Mouse (Mus musculus) kidney, postnatal 4 days (tissue): Measurements from ENCODE around the gene Ivns1abp.

ENCODE experiments used
- DNase-seq, 2 experiments: peaks; one replicate each; pipeline ENCODE4 v3.0.0; 2021; ENCODE audit warnings: mixed read lengths in 2 of 2

Ivns1abp gene

DNA sequence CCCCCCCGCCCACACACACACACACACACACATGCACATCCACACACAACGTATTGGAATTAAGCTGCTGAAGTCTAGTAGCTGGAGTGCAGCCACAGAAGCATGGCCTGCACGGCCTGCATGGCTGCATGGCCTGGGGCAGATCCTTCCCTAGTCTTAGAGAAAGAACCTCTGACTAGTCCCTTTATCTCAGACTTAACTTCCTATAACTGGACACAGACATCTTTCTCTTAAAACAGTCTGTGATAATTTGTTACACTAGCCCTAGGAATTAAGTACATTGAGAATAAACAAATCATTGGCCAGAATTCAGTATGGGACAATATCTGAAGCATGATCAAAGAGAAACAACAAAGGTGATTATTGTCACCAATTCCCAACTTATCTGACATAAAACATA, 2.0 kb upstream of the Ivns1abp start:
- no peak for DNase-seq

DNA sequence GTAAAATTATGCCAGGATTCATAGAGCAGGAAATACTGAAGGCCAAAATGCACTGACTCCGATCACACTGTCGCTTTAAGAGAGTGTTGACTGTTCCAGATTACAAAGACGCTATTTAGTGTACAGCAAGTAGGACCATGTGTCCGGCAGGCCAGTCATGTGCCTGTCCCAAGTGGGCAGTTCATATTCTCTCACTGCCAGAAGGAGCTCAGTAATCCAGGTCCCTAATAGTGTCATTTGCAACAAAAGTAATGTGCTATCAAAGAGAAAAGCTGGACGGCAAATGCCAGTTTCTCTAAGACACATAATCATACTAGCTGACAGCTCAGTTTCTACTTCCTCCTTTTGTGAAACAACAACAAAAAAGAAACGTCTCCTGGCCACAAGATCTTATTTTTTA, 1.3 kb upstream of the Ivns1abp start:
- DNase-seq = peak in 1 of 2 experiments; percentile 33

DNA sequence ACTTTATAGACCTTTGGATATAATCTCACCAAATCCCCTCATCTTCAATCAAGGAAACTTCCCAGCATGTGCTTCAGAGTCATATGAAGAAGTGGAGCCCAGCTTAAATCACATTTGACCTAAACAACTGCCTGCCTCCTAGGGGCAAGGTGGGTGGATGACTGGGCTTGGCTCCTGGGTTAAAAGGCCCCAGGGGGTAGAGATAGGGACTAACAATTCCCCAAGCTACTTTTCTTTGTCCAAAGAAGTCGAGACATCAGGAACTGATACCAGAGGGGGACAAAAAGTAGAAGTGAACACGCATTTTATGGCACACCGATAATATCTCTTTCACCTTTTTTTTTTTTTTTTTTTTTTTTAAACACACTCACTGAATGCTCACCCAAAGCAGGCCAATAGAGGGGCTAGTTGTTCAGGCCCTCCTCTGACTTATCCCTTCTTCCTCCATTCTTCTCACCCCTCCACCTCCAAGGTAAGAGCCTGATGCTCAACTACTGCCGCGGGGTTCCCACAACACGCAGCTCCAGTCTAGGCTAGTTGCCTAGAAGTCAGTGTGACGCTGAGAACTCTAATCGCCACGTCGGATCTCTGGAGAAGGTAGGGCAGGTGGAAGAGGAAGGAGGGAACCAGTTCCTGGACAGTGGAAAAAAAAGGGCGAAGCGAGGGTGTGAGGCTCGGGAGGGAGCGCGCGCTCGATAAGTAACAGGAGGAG, 550 bp upstream of the Ivns1abp start:
- peak in 1 of 2 experiments; percentile 44 for DNase-seq

DNA sequence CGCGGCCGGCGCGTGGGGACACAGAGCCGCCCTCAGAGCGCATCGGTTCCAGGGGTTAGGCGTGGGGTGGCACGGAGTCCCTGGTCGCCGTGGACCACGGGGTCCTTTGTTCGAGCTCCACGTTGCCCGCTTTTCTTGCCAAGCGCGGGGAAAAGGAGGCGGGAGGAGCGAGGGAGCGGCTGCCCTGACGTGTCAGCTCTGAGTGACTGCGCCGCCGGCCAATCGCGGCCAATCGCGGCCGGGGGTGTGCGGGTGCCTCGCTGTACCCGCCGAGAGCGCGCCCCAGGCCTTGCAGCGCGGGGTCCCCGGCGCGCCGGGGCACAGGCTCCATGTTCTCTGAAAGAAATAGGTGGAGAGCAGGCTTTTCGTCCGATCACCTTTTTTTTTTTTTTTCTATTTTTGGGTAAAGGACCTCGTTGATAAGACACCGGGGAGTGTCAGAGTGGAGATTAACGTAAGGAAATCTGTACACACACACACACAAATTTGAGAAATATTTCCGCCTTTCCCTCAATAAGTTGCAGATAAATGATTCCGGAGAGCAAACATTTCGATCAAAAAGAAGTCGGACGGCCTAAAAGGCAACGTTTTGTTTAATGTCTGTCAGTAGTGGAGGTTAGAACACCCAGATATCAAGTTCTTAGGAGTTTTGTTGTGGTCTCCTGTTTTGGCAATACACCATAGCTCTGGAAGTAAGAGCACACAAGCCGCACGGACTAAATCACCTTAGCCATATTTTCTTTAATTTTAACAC, 1.0 kb downstream of the Ivns1abp start:
- DNase-seq = peak; percentile 97 to 98

DNA sequence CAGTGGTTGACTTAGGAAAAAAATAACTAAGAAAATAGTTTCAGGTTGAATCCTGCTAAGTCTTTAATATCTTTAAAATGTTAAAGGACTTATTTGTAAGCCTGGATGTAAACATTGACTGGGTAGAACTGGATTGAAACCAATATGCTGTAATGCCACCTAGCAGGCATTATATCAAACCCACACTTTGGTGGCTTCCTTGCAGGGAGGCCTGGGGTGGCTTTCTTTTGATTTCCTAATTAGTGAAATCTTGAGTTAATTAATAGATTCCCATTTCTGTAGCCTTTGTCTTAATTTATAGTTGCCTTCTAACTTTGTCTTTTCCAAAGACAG, 1.6 kb downstream of the Ivns1abp start:
- no peak for DNase-seq

DNA sequence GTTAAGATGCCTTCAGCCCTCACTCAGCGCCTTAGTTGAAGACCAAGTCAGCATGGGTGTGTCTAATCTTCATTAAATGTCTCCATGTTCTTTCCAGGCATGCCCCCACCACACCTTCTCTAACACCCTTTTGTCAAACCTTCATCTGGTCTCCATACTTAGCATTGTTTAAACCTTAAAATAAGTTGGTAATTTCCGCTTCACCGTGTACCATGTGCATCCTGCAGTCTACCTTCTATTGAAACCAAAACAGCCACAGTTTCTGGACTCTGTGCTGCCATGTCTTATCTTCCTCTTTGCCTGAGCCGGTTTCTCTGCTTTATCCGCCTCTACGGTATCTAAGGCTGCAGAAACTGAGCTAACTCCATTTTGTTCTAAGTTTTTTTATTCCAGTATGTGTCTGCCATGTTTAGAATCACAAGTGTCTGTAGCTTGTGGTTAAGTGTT, 2.4 kb downstream of the Ivns1abp start:
- DNase-seq = no peak

DNA sequence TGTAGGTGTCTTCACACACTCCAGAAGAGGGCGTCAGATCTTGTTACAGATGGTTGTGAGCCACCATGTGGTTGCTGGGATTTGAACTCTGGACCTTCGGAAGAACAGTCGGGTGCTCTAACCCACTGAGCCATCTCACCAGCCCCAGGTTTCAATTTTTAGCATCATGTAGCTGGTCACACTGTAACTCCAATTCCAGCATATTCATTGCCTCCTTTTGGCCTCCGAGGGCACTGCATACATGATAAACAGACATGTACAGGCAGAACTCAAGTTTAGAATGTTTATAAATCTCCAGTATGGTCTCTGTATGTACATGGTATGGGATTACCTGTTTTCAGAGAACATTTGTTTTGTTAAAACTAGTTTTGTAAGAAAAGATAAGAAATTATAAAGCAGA, 4.0 kb downstream of the Ivns1abp start:
- DNase-seq = peak in 1 of 2 experiments; percentile 49

DNA sequence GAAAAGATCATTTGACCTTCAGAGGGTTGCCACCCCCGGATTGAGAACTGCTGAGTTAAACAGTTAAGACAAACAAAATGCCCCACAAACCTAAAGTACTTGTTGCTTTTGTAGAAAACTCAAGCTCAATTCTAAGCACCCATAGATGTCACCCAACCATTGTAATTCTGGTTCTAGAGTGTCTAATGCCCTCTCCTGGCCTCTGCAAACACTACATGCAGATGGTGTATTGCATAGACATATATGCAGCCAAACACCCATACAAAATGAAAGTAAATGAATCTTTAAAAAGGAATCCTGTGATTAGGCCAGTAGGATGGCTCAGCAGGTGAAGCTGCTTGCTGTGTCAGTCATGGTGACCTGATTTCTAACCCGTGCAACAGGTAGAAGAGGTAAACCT, 8.6 kb downstream of the Ivns1abp start:
- peak; percentile 56 to 66 for DNase-seq

DNA sequence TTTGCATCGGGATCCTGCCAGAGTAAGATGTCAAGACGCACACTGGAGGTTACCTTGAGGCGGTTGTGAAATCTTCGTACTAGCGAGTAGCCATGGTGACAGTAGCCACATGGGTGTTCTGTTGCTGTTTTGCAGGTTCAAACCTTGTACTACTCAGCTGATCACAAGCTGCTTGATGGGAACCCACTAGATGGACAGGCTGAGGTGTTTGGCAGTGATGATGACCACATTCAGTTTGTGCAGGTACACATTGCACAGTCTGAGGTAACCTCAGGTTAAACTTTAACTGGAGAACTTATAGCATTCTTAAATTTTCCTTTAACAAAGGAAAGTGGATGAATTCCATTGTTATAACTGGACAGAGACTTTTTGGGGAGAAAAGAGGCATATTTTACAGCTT, 11.7 kb downstream of the Ivns1abp start:
- DNase-seq = no peak

DNA sequence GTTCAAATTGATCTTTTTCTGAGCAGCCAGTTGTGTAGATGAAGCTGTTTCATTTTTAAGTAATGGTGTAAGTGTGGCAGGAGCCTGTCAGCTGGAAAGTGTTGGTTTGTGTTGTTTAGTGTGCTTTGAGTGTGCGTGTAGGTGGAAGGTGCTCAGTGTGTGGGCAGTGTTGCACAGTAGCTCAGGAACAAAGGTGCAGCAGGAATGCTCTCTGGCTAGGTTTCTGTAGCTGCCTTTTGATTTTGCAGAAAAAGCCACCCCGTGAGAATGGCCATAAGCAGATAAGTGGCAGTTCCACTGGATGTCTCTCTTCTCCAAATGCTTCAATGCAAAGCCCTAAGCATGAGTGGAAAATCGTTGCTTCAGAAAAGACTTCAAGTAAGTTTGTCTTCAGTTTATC, 15.1 kb downstream of the Ivns1abp start:
- DNase-seq = no peak

DNA sequence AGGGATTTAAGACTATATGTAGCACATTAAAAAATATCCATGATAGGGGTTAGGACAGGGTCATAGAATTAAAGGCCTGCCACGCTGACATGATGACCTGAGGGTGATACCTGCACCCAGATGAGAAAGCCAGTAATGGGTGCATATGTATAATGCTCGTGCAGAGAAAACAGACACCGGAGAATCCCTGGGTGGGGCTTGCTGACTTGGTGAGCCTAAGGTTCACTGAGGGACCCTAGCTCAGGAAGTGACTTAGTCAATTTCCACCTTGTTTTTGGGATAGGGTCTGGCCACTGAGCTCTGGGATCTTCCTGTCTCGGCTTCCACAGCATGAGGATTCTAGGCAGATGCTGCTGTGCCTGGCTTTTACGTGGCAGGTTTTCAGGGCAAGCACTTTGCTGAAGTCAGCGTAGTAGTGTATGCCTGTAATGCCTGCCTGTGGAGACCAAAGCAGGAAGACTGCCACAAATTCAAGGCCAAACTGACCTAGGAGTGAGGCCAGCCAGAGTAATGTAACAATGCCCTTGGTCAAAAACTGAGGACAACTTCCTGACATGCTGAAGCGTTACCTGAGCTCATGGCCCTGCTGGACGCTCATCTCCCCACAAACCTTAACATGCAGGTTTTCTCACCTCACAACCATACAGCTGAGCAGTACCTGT, 22.8 kb downstream of the Ivns1abp start:
- DNase-seq = no peak

DNA sequence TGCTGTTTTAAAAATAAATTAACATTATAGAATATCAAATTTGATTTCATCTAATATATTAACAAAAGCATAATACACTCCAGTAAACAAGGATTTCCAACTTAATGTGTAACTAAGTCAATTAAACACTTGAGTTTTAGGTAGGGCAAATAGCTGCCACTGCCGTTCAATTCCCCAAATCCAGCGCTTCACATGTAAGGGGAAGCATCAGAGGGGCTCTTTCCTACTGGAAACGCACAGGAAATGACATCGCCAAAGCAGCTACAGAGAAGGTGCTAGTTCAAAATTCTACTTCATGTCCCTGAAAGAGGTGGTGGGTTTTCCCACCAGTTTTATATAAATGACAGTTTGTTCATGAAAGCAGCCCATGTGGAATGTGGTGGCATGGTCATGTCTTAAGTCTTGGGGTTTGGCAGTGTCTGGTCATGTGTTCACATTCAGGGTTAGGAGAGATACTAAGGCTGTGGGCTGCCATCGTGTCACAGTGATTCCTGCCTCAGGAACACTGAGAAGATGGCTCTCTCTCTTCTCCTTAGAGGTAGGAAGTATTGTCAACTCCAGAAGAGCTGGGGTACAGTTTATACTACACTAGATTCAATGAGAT, 23.5 kb downstream of the Ivns1abp start:
- DNase-seq = no peak

DNA sequence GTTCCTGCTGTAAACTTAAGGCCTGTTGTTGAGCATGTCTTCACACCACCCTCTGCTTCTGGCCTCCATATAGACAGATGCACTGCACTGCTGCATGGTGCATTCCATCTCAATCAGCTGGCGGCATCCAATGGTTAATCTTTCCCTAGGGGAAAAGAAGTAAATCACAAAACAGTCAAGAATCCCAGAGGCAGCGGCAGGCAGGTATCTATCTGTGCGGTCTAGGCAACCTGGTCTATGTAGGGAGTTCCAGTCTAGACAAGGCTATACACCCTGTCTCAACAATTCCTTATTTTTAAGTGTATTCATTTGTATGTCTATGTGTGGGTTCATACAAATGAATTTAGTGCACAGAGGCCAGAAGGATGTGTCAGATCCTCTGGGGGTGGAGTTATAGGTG, 24.2 kb downstream of the Ivns1abp start:
- no peak for DNase-seq

DNA sequence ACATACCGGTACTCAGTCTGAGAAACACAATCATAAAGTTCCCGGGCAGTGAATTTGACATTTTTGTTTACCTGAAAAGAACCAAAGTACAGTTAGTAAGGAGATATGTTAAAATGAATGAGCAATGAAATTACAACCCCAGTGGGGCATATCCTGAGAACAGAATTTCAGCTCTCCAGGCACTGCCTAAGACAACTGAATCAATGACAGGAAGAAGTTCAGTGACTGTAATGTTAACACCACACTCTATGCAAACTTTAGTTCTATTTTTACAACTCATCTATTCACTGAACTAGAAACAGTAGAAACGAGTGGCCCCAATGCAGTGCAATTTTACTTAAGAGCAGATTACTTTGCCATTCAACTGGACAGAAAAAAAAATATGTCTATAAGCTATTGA, 26.3 kb downstream of the Ivns1abp start:
- no peak for DNase-seq

DNA sequence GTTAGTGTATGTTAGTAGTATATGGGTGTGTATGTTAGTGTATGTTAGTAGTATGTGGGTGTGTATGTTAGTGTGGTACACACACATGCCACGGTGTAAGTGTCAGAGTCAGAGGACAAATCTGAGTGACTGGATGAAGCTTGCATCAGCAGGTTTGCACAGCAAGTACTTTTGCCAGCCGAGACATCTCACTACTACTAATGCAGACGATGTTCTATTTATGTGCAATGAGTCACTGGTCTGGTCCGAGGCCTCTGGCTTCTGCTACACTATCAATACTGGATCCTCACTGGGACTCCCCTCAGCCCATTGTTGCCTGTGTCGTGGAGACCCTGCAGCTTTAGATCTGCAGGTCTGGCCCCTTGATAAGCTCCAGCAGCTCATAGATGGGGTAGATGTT, 27.3 kb downstream of the Ivns1abp start:
- no peak for DNase-seq

DNA sequence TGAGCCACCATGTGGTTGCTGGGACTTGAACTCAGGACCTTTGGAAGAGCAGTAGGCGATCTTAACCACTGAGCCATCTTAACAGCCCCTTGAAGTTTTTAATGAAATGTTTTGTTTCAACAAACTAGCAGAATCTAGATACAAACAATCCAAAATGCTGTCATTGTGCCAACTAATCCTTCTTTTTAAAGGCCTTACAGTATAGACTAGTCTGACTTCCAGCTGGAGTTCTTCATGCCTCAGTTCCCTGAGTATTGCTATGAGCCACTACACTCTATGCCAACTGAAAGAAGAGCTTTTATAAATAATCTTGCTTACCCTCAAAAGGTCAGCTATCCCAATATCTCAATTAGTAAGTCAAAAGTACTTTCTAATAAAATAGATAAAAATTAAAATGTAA, 28.5 kb downstream of the Ivns1abp start:
- no peak for DNase-seq

DNA sequence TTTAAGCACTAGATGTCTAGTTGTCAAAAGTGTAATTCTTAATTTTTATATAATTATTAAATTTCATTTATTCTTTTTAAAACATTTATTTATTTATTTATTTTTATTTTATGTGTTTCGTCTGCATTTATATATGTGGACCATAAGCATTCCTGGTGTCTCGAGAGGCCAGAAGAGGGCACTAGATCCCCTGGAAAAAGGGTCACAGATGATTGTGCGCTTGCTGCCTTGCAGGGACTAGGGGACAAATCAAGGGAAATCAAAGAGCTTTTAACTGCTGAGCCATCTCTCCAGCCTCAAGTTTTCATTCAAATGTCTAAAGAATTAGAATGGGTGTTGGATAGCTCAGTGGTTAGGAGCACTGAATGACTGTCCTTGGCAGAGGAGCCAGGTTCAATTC, 33.1 kb downstream of the Ivns1abp start:
- DNase-seq = no peak

DNA sequence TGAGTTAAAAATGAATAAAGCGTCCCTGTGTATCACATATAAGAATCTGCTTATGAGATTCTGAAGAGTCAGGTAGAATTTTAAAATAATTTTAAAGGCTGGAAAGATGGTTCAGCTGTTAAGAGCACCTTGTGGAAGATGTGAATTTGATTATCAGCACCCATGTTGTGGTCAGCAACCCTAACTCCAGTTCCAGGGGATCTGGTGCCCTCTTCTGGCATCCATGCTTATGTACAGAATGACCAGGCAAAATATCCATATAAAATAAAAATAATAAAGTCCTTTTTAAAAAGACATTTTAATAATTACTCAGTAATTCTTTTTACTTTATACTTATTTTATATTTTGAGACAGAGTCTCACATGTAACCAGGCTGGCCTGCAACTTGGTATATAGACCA, 45.8 kb downstream of the Ivns1abp start:
- peak; percentile 56 for DNase-seq

DNA sequence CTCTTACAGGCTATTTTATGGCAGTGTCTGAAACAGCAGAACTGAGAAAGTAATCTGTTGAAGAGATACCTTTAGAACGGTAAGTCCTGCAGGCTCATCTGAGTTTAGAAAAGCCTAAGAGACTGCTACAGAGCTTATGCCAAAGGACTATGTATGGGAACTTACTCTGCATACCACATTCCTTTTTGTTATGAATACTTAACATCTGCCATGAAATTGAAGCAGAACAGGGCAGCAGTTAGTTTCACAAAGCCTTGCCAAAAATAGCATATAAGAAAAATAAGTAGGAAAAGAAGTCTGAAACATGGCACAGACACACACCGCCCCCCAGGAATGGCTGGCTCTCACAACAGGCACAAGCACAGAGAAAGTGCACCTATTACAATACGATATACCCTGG, 65.5 kb downstream of the Ivns1abp start:
- DNase-seq = no peak
